Mouse (Mus musculus) layer of hippocampus, adult 9-10 months (tissue): ENCODE measurements around the gene Fus.
A peak's percentile ranks its signal among the peaks of the same experiment; 100 is the strongest.
"Not testable (repeated sequence)": the region's sequence is repeated elsewhere in the genome, so short reads cannot be mapped to it uniquely, and the experiment has no call there.

Source experiments
- DNase-seq: peaks from one replicate; pipeline ENCODE4 v3.0.0; 2022; ENCODE audit warnings: low spot score

Fus gene

GRCm38 (mm10) chr7:127967004-127967921, at the start of gene Fus:
Gene Fus (plus strand): TSS chr7:127967457.
- DNase-seq = peak; percentile 94

GRCm38 (mm10) chr7:127918203-127918602, 49.1 kb upstream of the Fus start:
- no peak for DNase-seq

GRCm38 (mm10) chr7:127919290-127919689, 48.0 kb upstream of the Fus start:
- DNase-seq = no peak

- DNase-seq = no peak
Observed at GRCm38 (mm10) chr7:127921516-127921915, 45.7 kb upstream of the Fus start.

- no peak for DNase-seq
Observed at GRCm38 (mm10) chr7:127922451-127923275, 44.6 kb upstream of the Fus start.

GRCm38 (mm10) chr7:127923714-127924113, 43.5 kb upstream of the Fus start:
- DNase-seq = no peak

- no peak for DNase-seq
Observed at GRCm38 (mm10) chr7:127925252-127925651, 42.0 kb upstream of the Fus start.

- DNase-seq = no peak
Observed at GRCm38 (mm10) chr7:127926066-127926465, 41.2 kb upstream of the Fus start.

- no peak for DNase-seq
Observed at GRCm38 (mm10) chr7:127926846-127927245, 40.4 kb upstream of the Fus start.

GRCm38 (mm10) chr7:127927726-127928125, 39.5 kb upstream of the Fus start:
- no peak for DNase-seq

GRCm38 (mm10) chr7:127928596-127928995, 38.7 kb upstream of the Fus start:
- DNase-seq = no peak

GRCm38 (mm10) chr7:127929923-127930322, 37.3 kb upstream of the Fus start, which contains the start of gene Prss8:
Gene Prss8 (minus strand): TSS chr7:127930104.
- DNase-seq = no peak

- DNase-seq = no peak
Observed at GRCm38 (mm10) chr7:127930636-127931035, 36.6 kb upstream of the Fus start.

GRCm38 (mm10) chr7:127931351-127932135, 35.7 kb upstream of the Fus start:
- DNase-seq = no peak

GRCm38 (mm10) chr7:127932273-127933031, 34.8 kb upstream of the Fus start:
- DNase-seq = no peak

- DNase-seq = no peak
Observed at GRCm38 (mm10) chr7:127934075-127934474, 33.2 kb upstream of the Fus start.

- DNase-seq = peak; percentile 85
Observed at GRCm38 (mm10) chr7:127935028-127935722, 32.1 kb upstream of the Fus start.

- DNase-seq = no peak
Observed at GRCm38 (mm10) chr7:127935748-127936159, 31.5 kb upstream of the Fus start.

GRCm38 (mm10) chr7:127936216-127936884, 30.9 kb upstream of the Fus start:
- no peak for DNase-seq

- not testable (repeated sequence) for DNase-seq
Observed at GRCm38 (mm10) chr7:127942097-127942496, 25.2 kb upstream of the Fus start.
